Mouse (Mus musculus) lung, adult 2 months (tissue): Measurements from ENCODE around the gene Lrrc8c.

Source experiments
- CTCF ChIP-seq: fragments of 200-500 bp; IDR thresholded peaks from 2 replicates; pipeline ENCODE4 v1.5.1; 2011; ENCODE audit warnings: mild to moderate bottlenecking, low read length, control low read depth; ENCODE audit not compliant: insufficient read depth
- POLR2A ChIP-seq: fragments of 200-500 bp; IDR thresholded peaks from 2 replicates; pipeline ENCODE4 v1.6.1; 2011; ENCODE audit warnings: low read depth, mild to moderate bottlenecking, control low read depth, low read length, borderline replicate concordance; ENCODE audit errors: extremely low read depth

- TF ChIP-seq POLR2A, result no peak
- no peak for TF ChIP-seq CTCF
These were observed 18.1 kb upstream of the Lrrc8c start for GRCm38 (mm10) chr5:105501136-105501535.
